Mouse (Mus musculus) effector memory CD4-positive, alpha-beta T cell, adult 7 months (primary cell): ENCODE data around the gene Acaca. TPM values are rescaled to one million over a fixed set of nuclear protein-coding genes. Genes with fewer than 3 reads are reported as not detected.

Source experiments
- polyA plus RNA-seq: library from polyadenylated mRNA; unstranded; fragments of 100-300 nt; shearing (Covaris generic); gene quantifications from one replicate; pipeline ENCODE4 v1.2.1, GENCODE M21; 2017

The Acaca gene
- polyA plus RNA-seq, result 8.9 TPM

GRCm38 (mm10) chr11:84128943-84129798, at the start of gene Acaca, which contains the start of gene Tada2a:
Acaca (plus strand) TSS chr11:84129672.
Tada2a (minus strand) TSS chr11:84129600.

GRCm38 (mm10) chr11:84167046-84167526, 37.6 kb downstream of the Acaca start, which contains the start of gene Gm11437:
Gm11437 (minus strand) TSS chr11:84167476.

Other genes with a start within 250 kb of the Acaca start
- 51.1 TPM for gene Ddx52, start 187.6 kb upstream of the Acaca start, polyA plus RNA-seq
- 37.2 TPM for gene Synrg, start 165.2 kb upstream of the Acaca start, polyA plus RNA-seq
- gene Dusp14, start 60.4 kb upstream of the Acaca start, polyA plus RNA-seq, result 6.9 TPM
- 5.9 TPM for gene Tada2a, start 72 bp upstream of the Acaca start, polyA plus RNA-seq
- not detected for gene Gm11437, start 37.8 kb downstream of the Acaca start, polyA plus RNA-seq